Comparison of ENCODE assay signal across 26 mouse cellular contexts in genomic region chr2:96614121-96614520, GRCm38 (mm10).
"Had no signal": no experiment of that assay in that cellular context is flagged by ENCODE, and none has a peak within 500 bp of the region (broad histone marks: within the 10 kb centered on the region; RNA-seq: fewer than 3 reads in every experiment).

No protein-coding gene starts in this region.

- H3K36me3 ChIP-seq: embryonic facial prominence, embryonic 10.5 days; embryonic facial prominence, embryonic 12.5 days; embryonic facial prominence, embryonic 13.5 days; embryonic facial prominence, embryonic 15.5 days; forebrain, embryonic 10.5 days; forebrain, embryonic 12.5 days; forebrain, embryonic 15.5 days; heart, embryonic 10.5 days had no signal

- H3K4me2 ChIP-seq: embryonic facial prominence, embryonic 12.5 days; embryonic facial prominence, embryonic 13.5 days; embryonic facial prominence, embryonic 15.5 days; forebrain, embryonic 12.5 days; forebrain, embryonic 13.5 days; forebrain, embryonic 15.5 days had no signal

- H3K4me3 ChIP-seq: embryonic facial prominence, embryonic 10.5 days; embryonic facial prominence, embryonic 12.5 days; embryonic facial prominence, embryonic 13.5 days; embryonic facial prominence, embryonic 15.5 days; erythroblast, embryonic 14.5 days; forebrain, embryonic 10.5 days; forebrain, embryonic 12.5 days; forebrain, embryonic 13.5 days; forebrain, embryonic 15.5 days; gastrocnemius, adult 2 months; heart, embryonic 10.5 days had no signal

- H3K27me3 ChIP-seq: embryonic facial prominence, embryonic 12.5 days; embryonic facial prominence, embryonic 13.5 days; embryonic facial prominence, embryonic 15.5 days; forebrain, embryonic 12.5 days; forebrain, embryonic 13.5 days; forebrain, embryonic 15.5 days had no signal

- H3K27ac ChIP-seq: embryonic facial prominence, embryonic 10.5 days; embryonic facial prominence, embryonic 12.5 days; embryonic facial prominence, embryonic 13.5 days; embryonic facial prominence, embryonic 15.5 days; forebrain, embryonic 10.5 days; forebrain, embryonic 12.5 days; forebrain, embryonic 13.5 days; forebrain, embryonic 15.5 days; gastrocnemius, adult 2 months; heart, embryonic 10.5 days had no signal

- H3K4me1 ChIP-seq: embryonic facial prominence, embryonic 10.5 days; embryonic facial prominence, embryonic 12.5 days; embryonic facial prominence, embryonic 13.5 days; embryonic facial prominence, embryonic 15.5 days; forebrain, embryonic 10.5 days; forebrain, embryonic 12.5 days; forebrain, embryonic 13.5 days; forebrain, embryonic 15.5 days; heart, embryonic 10.5 days had no signal

- H3K9ac ChIP-seq: embryonic facial prominence, embryonic 12.5 days; embryonic facial prominence, embryonic 13.5 days; embryonic facial prominence, embryonic 15.5 days; forebrain, embryonic 12.5 days; forebrain, embryonic 13.5 days; forebrain, embryonic 15.5 days; forebrain, postnatal 0 days had no signal

- DNase-seq: cerebellum, adult 8-10 months; cerebellum, adult 9-10 months; cerebellum, adult 9-11 months; cerebellum, postnatal 10 days; cerebellum, postnatal 14 days; cerebellum, postnatal 25 days; cerebellum, postnatal 36 days; embryo, embryonic 11 days; forebrain, postnatal 0 days; gastrocnemius, adult 2 months; gastrocnemius, postnatal 10 days; gastrocnemius, postnatal 14 days; gastrocnemius, postnatal 25 days; gastrocnemius, postnatal 36 days; heart, adult 11 months; heart, adult 18-20 months had no signal
